Mouse (Mus musculus): ENCODE results near the gene Lemd2. TPM values are rescaled to one million over a fixed set of nuclear protein-coding genes. Genes with fewer than 3 reads are reported as not detected.

The Lemd2 gene
- total RNA-seq, 2 experiments from 2014 or later = 35.3 to 36.4 TPM

DNA sequence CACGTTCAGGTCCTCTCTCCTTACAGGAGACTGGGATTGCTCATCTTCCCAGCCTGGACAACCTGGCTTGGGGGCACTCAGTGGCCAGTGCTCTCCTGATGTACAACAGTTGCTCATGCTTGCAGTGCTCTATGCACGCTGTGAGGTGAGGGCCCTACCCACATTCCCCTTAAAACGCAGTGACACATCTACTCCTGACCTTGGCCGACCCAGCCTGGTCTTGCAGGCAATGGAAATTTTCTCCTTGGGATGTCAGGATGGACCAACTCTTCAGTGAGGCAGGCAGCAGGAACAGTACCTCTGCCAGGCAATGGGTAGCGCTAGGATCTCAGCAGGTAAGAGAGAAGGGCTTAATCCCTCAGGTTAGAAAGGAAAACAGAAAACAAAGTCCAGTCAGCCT is 17.2 kb downstream of the Lemd2 start:
- DNase-seq = no peak

DNA sequence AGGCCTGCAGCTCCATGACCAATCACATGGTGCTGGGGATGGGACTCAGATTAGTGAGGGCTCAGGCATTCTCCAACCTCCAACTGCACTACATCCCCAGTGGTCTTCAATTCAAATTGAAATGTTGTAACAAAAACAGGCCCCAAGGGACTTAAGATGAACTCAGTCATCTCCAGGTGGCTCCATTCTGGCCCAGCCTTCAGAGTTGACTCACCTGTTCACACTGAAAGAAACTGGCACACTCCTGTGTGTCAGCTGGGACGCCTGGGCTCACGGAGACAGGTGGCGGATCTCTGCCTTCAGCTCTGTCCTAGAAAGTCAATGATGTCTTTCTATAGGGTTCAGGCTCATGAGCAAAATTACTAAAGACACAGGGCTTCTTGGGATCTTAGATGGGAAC is 18.2 kb downstream of the Lemd2 start:
- no peak for DNase-seq

DNA sequence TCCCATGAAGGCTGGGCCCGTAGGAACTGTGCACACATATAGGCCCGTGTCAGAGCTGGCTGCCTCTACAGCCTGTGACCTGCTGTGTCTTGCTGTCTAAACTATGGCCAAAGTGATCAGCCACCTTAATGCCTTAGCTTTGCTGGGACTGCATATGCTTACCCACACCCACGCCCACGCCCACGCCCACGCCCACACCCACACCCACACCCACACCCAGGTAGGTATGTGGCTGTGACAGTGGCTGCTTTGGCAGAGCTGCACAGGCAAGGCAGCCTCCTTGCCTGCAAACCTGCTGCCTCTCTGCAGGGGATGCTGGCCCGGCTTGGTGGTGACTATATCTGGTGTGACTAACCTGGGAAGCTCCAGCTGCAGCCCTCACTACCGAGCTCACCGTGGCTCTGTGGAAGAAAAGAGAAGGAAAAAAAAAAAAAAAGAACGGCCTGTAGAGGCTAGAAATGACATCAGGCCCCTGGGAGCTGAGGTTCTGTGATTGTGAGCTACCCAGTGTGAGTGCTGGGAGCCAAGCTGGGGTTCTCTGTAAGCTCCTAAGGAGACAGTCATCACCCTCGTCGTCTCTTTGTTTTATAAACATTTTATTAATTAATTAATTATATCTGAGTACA is 20.5 kb downstream of the Lemd2 start:
- no peak for DNase-seq

DNA sequence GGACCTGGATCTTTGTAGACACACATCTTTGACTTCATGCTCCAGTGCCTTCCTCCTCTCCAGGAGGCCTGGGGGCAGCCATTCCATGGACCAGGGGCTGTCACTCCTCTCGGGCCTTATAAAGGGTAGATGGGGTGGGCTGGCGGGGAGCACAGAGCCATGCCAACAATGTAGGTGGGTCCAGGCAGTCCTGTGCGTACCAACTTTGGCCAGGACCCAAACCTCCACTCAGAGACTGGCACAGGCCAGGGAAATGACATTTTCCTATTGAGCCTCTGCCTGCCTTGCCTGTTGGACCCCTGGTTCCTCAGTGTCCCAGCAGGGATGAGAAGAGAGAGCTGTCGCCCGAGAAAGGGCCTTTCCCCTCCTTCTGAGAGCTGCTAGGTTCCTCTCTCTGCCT is 21.9 kb downstream of the Lemd2 start:
- no peak for DNase-seq

DNA sequence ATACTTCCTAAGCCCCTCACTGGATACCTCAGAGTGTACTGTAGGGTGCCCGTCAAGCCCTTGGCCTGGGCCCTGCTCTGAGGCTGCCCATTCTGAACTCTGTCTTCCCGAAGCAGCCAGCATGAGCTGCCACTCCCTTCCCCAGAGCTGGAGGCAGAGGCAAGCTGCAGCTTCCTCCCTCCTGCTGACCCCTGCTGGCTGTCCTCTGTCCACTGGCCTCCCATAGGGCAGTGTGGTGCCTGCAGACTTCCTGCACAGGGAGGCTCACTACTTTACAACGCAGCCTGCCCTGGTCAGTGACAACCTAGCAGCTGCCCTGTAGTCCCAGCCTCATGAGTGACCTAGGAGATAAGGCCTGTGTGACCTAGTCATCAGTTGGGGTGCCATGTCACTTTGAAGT is 22.6 kb downstream of the Lemd2 start:
- DNase-seq = peak; percentile 72

DNA sequence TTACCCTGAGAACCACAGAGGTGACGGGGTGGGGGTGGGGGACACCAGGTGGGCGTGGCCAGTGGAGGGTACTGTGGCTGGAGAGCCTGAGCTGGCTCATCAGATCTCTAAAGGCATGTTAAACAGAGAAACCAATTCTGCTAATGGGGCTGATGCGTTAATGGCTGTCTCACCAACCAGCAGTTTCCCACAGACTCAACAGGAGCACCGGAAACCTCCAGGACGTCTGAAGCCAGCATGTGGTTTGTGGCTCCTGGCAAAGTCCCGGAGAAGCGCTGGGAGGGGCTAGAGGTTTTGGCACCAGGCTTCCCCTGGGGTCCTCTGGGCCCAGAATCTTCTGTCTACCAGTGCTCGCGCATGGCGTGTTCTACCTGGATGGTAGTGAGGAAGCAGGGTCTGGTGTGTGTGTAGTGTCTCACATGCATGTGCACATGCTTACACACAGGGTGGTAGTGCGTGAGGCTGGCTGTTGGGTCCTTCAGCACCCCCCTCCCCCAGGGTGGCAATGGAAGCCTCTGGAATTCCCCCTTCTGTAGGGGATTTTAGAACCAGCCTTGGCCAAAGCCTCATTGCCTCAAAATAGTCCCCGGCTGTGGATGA is 24.5 kb downstream of the Lemd2 start:
- no peak for DNase-seq

DNA sequence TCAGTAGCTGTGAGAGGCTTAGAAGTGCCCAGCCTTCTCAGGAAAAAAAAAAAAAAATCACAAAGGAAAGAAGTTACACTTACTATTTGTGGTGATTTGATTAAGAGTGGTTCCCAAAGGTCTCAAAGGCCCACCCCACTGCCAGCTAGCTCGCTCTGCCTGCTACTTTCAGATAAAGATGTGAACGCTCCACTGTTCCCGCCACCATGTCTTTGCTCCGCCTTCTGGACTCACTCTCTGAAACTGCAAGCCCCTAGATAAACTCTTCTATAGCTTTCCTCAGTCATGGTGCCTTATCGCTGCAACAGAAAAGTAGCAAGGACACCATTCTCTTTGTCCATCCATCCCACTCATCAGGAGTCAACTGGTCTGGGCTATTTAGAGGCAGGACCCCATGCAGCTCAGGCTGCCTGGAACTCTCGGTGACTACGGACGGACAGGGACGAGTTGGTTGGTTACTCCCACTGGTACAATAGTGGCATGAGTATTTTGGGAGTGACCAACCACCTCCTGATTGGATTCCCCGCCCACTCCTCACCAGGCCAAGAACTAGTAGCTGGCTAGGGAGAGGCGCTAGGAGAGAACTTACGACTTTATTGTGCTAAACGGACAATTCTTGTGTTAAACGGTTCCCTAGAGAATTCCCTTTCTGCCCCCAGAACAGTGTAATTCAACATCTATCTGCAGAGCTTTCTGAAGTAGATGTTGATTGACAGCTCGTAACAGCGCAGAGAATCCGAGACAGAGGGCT is 25.7 kb downstream of the Lemd2 start:
- DNase-seq = no peak

DNA sequence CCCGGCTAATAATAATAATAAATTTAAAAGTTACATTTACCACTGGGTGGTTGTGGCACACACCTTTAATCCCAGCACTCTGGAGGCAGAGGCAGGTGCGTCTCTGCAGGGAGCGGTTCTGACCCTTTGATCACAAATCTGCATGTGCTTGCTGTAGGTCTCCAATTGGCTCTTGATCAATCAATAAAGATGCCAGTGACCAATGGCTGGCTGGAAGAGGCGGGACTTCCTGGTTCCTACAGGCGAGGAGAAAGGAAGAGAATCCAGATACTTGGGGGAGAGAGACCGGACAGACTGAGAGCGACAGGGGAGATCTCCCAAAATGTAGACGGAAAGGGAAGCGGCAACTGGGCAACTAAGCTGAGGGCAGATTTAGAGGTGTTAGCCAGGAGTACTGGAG is 26.2 kb downstream of the Lemd2 start:
- peak; percentile 47 for DNase-seq

DNA sequence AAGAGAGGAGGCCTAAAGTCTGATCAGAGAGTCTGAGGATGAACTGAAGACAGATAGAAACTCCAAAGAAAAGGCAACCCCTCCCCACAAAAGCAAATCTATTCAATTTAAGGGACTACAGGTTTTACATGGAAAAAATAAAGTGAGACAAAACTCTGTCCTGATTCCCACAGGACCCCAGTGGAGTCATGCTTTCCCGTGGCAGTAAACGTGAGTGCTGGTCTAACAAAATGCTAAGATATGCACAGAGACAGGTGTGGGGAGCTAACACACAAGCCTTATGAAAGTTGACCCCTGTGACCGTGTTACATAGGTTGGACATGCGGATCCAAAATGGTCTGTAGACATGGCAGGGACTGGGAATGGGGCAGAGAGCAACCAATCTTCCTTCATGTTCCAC is 27.5 kb downstream of the Lemd2 start:
- DNase-seq = no peak

DNA sequence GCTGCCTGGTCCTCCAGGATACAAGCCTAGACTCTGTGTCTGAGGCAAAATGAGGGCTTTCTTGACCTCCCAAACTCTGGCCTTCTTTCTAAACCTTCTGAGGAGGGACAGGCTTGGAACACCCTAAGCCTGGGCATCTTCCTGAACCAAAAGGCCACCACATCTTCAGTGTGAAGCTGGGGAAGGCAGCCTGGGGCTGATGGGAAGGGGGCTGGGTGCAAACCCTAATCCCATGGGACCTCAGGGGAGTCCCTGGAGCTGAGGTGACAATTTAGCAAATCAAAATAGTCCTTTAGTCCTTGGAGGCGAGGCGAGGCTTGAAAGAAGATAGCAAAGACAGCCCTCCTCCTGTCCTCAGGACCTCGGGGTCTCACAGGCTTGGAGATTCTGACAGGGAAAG is 28.0 kb downstream of the Lemd2 start:
- DNase-seq = no peak

DNA sequence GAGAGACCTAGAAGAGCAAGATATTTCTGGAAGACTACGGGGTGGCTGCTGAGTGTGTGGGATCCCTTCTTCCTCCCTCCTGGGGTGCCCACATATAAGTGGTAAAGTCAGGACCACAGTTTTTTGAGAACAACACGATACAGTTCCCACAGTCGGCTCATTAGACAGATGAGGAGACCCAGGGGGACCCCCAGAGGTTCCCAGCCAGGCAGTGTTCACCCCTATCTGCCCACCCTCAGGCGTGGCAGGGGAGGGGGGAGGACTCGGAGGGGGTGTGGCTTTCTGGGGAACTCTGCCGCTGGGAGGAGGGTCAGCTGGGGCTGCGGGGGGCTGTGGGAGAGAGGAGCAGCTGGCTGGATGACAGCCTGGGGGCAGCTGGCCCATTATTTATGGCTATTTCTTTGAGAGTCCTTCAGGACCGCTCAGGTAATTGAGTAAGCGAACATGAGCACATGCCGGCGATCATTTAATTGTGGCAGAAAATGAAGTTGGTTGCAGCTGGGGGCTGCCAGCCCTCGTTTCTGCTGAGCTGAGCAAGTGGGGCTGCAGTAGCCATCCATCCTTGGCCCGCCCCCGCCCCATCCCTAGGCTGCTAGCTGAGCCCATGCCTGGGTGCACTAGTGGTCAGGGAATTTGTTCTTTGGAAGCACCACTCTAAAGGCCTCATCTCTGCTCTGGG is 28.9 kb downstream of the Lemd2 start:
- DNase-seq = no peak

DNA sequence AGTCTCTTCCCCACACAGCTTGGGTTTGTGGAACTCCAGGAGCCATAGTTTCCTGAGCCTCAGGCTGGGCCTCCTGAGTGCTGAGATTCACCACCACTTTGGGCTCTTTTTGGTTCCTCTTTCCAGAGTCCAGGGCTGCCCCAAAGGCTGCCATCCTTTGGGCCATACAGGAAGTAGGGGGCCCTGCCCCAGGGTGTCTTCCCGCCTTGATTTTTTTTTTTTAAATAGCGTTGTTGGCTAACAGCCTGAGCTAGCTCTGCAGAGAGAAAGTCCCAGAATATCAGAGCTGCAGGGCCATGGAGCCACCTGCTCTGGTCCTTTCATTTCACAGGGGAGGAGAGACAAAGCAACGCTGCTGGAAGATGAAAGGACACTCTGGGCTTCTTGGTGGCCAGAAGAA is 30.6 kb downstream of the Lemd2 start:
- DNase-seq = no peak

DNA sequence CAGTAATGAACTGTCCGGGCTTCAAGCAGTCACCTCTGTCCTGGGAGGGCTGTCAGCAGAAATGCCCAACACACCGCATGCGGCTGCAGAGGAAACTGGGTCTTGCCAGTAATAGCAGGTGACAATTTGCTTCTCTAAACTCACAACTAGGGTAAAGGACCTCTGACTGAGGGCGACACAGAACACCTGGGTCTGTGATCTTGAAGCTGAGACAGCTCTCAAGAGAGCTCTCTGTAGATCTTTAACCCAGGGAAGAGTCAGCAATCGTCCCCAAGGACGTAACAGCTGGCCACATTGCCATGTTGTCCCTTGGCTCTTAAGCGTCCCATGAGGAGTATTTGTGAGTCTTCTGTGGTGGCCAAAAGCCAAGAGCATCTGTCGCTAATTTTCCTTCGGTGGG is 31.8 kb downstream of the Lemd2 start:
- DNase-seq = no peak

DNA sequence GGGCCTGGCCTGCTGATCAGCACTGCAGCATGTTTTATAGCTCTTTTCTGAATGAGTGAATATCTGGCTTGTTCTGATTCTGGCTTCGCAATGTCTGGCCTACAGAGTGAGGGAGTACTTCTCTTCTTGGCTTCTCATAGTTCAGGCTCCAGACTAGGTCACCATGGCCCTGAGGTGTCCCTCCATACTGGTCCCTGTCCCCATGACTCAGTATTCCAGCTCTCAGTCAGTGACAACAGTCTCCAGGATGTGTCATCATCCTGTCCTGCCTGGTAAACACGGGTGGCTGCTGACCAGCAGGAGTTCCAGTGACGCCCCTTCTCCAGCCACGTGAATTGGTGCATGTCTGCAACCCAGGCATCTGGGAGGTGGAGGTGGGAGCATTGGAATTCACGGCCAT is 33.1 kb downstream of the Lemd2 start:
- no peak for DNase-seq

DNA sequence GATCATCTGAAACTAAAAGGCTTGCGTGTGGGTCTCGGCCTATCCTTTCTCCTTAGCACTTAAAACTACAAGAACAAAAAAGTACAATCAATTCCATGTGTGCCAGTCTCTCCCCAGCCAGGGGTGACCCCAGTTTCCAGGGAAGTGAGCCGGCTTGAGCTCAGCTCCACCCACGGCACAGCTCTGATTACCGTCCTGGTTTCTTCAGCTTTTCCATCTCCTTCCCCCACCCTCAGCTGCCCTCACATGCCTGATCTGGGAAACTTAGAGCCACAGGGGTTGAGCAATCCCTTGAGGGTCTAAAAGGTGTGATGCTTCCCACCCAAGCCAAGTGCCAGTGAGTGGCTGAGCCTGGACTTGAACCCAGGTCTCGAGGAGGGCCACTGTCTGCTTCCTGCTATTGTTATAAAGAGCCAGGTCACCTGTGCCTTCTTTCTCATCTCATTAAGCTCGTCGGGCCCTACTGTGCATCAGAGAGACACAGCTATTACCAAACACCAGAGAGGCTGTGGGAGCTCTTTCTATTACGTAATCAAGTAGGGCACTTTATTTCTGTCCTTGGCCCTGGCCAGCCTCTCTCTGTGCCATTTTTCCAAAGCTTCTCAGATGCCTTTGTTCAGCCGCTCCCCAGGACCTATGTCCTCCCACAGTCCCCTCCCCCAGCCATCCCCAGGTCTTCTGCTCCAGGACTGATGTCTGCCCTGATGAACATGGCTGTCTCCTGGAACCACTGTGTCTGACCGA is 34.1 kb downstream of the Lemd2 start:
- DNase-seq = no peak

DNA sequence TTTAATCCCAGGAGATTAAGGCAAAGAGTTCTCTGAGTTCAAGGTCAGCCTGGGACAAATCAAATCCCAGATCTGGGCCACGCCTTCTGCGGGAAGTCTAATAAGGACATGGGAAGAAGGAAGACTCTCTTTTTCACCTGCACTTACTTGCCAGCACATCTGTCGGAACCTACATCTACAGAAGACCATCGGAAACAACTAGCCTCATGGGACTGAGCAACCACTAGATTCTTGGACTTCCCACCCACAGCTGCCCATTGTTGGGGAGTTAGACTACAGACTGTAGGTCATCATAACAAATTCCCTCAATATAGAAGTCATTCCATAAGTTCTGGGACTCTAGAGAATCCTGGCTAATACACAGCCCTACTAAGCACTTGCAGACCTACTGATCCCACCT is 35.7 kb downstream of the Lemd2 start:
- no peak for DNase-seq

DNA sequence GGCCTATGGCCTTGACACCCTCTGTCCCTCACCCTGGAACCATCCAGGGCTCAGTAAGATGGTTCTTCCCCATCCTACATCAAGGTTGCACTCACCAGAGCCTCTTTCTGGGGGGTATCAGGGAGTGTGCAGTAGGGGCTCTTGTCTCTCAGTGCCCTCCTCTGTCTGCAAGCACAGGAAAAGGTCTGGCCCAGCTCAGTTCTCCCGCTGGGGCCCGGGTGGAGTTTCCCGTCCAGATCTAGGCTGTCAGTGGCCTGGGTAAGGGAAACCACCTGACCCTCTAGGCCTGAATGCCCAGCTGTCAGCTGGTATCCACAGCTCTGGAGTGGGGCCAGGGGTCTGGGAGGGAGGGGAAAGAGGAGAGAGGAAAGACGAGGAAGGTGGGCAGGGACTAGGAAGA is 36.7 kb downstream of the Lemd2 start, which contains the start of gene Ip6k3:
Gene Ip6k3, minus strand, starts transcription at position 251 of the 400 bp plus-strand sequence.
- DNase-seq = peak; percentile 79

DNA sequence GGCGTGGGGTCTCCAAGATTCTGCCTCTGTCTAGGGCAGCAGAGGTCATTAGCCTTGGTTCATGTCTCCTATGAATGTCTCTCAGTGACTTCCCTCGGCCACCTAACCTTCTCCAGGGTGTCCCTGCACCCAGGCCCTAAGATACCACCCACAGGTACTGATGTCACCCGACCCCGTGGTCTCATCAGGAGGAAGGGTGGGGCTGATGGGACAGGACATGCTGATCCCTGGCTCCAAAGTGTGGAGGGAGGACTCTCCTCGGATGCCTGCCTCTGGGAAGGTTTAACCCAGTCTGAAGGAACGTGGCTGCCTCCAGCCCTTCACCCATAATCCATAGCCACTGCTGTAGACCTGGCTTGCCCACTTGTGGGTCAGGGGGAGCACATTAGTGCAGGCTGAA is 37.4 kb downstream of the Lemd2 start:
- no peak for DNase-seq

DNA sequence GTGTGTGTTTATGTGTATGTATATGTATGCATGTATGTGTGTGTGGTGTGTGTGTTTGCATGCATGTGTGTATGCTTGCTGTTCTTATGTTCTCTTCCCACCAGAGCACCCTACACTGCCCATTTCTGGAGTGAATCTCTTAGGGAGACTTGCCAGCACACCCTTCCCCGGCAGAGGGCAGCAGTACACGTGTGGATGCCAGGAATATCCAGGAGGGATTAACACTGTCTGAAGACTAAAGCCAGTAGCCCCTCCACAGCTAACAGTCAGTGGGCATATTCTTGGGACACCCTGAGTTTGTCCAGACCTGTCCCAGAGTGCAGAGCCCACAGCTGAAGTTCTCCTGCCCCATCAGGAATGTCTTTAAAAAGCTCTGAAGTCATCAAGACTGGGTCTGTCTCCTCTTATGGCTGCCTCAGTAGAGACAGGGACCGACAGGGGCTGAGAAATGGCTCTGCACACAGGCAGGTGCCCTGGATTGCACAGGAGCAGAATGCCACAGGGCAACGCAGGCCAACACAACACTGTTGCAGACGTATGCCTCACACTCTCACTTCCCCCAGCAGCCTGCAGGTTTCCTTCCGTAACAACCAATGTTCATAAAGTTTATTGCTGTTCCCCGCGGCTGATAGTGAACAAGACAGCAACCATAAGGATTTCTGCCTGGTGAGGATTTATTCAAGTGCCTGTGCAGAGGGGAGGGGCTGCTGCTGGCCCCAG is 39.1 kb downstream of the Lemd2 start:
- DNase-seq = peak; percentile 73

DNA sequence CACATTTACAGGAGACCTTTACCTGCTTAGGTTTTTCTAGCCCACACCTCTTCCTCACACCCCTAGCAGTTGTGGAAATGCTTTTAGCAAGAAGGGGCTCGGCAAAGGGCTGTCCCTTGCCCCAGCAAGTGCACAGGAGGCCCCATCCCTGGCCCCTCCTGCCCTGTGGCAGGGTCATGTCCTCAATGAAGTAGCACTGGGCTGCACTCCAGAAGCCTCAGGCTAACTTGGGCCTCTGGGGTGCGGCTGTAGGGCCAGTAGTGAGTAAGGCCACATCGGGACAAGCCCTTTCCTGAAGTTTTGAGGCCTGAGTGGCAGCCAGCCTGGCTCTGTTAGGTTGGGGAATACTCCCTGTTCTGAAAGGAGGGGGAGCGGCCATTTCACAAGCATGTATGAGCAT is 43.4 kb downstream of the Lemd2 start:
- DNase-seq = peak; percentile 81

DNA sequence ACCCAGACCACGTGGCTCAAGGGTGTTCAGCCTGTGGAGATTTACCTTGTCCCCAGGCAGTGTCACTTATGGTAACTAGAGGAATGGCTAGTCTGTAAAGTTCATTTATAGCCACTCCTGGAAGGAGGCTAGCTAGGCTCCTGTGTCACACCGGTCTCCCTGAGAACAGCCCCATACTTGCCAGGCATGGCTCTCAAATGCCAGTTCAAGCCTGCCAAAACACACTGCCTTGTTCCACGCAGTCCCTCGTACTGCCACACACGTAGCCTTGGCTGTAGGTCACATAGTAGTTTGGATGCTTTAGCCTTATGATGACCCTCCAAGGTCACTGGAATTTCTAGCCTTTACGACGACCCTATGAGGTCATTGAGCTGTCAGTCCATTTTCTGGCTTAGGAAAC is 45.1 kb downstream of the Lemd2 start:
- no peak for DNase-seq

DNA sequence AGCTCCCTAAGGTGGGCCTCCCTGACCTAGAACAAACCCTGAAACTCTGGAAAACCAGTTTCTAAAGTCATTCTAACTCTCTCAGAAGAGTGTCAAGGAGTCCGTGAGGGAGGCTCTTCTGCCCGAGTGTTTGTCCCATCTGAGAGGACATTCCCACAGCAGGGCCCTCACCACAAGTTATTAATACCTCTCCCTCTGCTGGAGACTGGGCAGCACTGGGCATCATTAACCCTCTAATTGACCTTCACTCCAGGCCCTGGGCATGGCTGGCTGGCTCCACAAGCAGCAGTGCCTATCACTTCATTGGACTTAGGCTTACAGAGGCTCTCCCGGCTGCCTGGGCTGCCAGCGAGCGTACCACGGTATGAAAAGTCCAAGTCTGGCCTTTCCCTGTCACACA is 45.8 kb downstream of the Lemd2 start:
- peak; percentile 60 for DNase-seq

Data from heart, postnatal 4 days (tissue).